Mouse (Mus musculus): ENCODE data around the gene Supt16.

DNA sequence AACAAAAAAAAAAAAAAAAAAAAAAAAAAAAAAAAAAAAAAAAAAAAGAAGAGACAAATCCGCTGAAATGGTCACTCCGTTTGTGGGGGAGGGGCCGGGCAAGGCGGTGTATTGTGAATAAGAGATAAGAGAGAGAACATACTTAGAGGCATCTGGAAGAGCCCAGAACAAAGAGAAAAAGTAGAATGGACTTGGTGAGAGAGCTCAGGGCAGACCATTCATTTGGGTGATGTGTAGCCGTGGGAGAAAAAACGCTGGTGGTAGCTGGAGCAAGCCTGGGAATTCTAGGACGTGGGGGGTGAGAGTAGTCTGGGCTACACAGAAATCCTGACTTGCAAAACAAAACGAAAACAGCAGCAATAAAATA lies 78.8 kb downstream of the Supt16 start:
- TF ChIP-seq CTCF (IDR thresholded peaks at IDR 0.05; ENCODE audit: insufficient read depth, low read length), result no peak
- no peak for TF ChIP-seq POLR2A (IDR thresholded peaks at IDR 0.05; ENCODE audit: borderline replicate concordance, extremely low read depth, low read depth, low read length)
